Mouse (Mus musculus) ES-E14 (cell line): ENCODE data around the gene Efna1. TPM values are rescaled to one million over a fixed set of nuclear protein-coding genes. Genes with fewer than 3 reads are reported as not detected.

Experiments used
- DNase-seq: peaks from one replicate; pipeline ENCODE4 v3.0.0-alpha.2; 2013; ENCODE audit warnings: low read depth, low spot score
- H3K27ac ChIP-seq: 2 replicates; pipeline ENCODE4 v1.5.1; 2012; ENCODE audit warnings: low read depth, mild to moderate bottlenecking, low read length, moderate library complexity, mixed read lengths; ENCODE audit not compliant: poor library complexity, insufficient read depth, severe bottlenecking
- H3K36me3 ChIP-seq: 2 replicates; pipeline ENCODE4 v1.6.1; 2012; ENCODE audit warnings: mild to moderate bottlenecking, low read length, moderate library complexity, mixed read lengths; ENCODE audit not compliant: control insufficient read depth, poor library complexity, insufficient read depth, severe bottlenecking
- H3K4me1 ChIP-seq, 2 experiments: fragments of 150-350 bp in 1 of 2; sonication (generic) in 1 of 2; 2 replicates each; pipeline ENCODE4 v1.6.1; 2012; ENCODE audit warnings: low read length in 2 of 2, mild to moderate bottlenecking in 1 of 2, mixed read lengths in 1 of 2; ENCODE audit not compliant: control insufficient read depth in 2 of 2, insufficient read depth in 2 of 2, poor library complexity in 1 of 2
- H3K4me3 ChIP-seq, 2 experiments: fragments of 150-350 bp in 1 of 2; sonication (generic) in 1 of 2; 2 replicates each; pipeline ENCODE4 v1.5.1; 2012; ENCODE audit warnings: low read length in 2 of 2, low read depth in 1 of 2, mild to moderate bottlenecking in 1 of 2, mixed read lengths in 1 of 2; ENCODE audit not compliant: insufficient read depth in 1 of 2, poor library complexity in 1 of 2, severe bottlenecking in 1 of 2
- H3K9ac ChIP-seq: 2 replicates; pipeline ENCODE4 v1.6.1; 2012; ENCODE audit warnings: low read depth, mild to moderate bottlenecking, low read length, mixed read lengths; ENCODE audit not compliant: poor library complexity, insufficient read depth, severe bottlenecking
- H3K9me3 ChIP-seq: fragments of 150-350 bp; sonication (generic); 2 replicates; pipeline ENCODE4 v1.6.1; 2012; ENCODE audit warnings: low read depth, mild to moderate bottlenecking, low read length; ENCODE audit not compliant: control insufficient read depth, insufficient read depth
- CHD2 ChIP-seq: IDR thresholded peaks from 2 replicates; pipeline ENCODE4 v1.6.1; 2014; ENCODE audit warnings: mild to moderate bottlenecking, low read depth, low read length, inconsistent platforms
- HCFC1 ChIP-seq: IDR thresholded peaks from 2 replicates; pipeline ENCODE4 v1.6.1; 2012; ENCODE audit warnings: low read length, inconsistent platforms, borderline replicate concordance; ENCODE audit not compliant: insufficient read depth
- MAFK ChIP-seq: IDR thresholded peaks from 2 replicates; pipeline ENCODE4 v1.6.1; 2014; ENCODE audit warnings: mild to moderate bottlenecking, low read depth, low read length, inconsistent platforms; ENCODE audit not compliant: insufficient read depth
- ZC3H11A ChIP-seq: IDR thresholded peaks from 2 replicates; pipeline ENCODE4 v1.6.1; 2012; ENCODE audit warnings: low read depth, mild to moderate bottlenecking, inconsistent platforms, low read length, borderline replicate concordance
- ZNF384 ChIP-seq: IDR thresholded peaks from 2 replicates; pipeline ENCODE4 v1.6.1; 2012; ENCODE audit warnings: low read depth, low read length, inconsistent platforms
- in situ Hi-C, 2 experiments: fragments of 600-800 bp; cut with MboI; formaldehyde crosslinking; loops; one replicate each; pipeline ENCODE4 v1.15.1; 2025; ENCODE audit warnings: low sequenced_read_pairs in 2 of 2, inconsistent platforms in 1 of 2; ENCODE audit not compliant: unreplicated experiment in 2 of 2
- total RNA-seq: library from RNA; depleted of rRNA; stranded (reverse); fragments of 300-350 nt; gene quantifications from 2 replicates; pipeline ENCODE4 v1.2.3, GENCODE M21; 2012

The Efna1 gene
- total RNA-seq, 1 experiment, result 2.1 TPM

DNA sequence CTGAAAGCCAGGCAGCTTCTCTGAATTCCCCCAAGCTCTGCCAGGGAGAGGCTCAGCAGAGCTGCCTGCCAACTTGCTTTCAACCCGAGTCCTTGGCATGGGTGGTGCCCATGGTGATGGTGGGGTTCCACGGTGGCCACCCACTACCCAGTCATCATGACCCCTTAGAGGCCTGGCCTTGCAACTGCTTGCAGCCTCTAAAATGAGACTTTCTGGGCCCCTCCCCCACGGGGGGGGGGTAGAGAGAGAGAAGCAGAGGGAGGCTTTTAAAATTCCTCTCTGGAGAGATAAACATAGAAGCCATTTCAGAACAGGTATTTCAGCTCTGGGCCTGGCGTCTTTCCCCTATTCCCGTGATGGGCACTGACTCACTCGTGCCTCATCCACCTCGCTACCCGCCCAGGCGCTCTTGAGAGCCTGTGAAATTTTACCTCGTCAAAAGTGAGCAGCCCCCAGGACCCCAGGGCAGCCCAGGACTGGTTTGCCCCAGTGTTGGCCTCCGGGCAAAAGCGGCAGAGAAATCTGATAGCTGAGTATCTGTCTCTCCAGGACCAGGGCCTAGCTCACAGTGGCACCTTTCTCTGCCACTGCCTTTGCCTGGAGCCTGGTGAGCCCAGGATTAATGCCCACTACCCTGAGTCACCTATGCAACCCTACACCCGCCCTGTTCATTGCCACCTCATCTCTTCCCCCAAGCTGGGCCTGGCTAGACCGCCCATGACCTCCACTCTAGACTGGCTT lies 3.5 kb downstream of the Efna1 start:
- Histone ChIP-seq H3K4me1 (peaks cover 3 to 19% of the 10 kb centered on the region in 2 experiments; a peak in 2 of 4 replicates), H3K9ac (no peak overlapping the region), H3K9me3 (no peaks in the 10 kb centered on the region), H3K36me3 (peaks cover 2% of the 10 kb centered on the region; the same call in 1 of the 2 replicates), H3K4me3 (no peak overlapping the region), H3K27ac (no peak overlapping the region)
- no peak for DNase-seq
- TF ChIP-seq CHD2 (no peak), HCFC1 (no peak), ZC3H11A (no peak), ZNF384 (no peak), MAFK (no peak)
- in situ Hi-C loops, result no loop called here

DNA sequence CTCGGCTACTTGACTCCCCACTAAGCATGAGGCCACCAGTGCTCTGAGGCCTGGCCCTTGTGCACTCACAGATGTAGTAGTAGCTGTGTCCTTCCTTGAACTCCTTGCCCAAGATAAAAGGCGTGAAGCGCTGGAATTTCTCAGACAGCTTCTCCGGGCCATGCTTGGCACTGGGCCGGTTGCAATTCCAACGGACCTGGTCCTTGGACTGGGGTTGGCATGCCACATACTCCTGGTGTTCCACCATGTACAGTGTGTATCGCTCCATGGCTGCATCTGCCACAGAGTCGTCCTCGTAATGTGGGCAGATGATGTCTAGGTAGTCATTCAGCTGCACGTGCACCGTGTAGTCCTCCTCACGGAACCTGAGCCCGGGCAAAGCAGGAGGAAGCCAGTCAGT lies 4.9 kb downstream of the Efna1 start:
- H3K27ac ChIP-seq, result no peak overlapping the region
- TF ChIP-seq ZNF384, result no peak
- TF ChIP-seq ZC3H11A, result no peak
- TF ChIP-seq CHD2, result no peak
- TF ChIP-seq MAFK, result no peak
- no peak for TF ChIP-seq HCFC1
- H3K9me3 ChIP-seq, result no peaks in the 10 kb centered on the region
- in situ Hi-C loops, result no loop called here
- peaks cover 2% of the 10 kb centered on the region; the same call in 1 of the 2 replicates for H3K36me3 ChIP-seq
- H3K4me3 ChIP-seq, result no peak overlapping the region
- H3K9ac ChIP-seq, result no peak overlapping the region
- no peak for DNase-seq
- peaks cover 3 to 17% of the 10 kb centered on the region in 2 experiments; a peak in 3 of 4 replicates for H3K4me1 ChIP-seq

DNA sequence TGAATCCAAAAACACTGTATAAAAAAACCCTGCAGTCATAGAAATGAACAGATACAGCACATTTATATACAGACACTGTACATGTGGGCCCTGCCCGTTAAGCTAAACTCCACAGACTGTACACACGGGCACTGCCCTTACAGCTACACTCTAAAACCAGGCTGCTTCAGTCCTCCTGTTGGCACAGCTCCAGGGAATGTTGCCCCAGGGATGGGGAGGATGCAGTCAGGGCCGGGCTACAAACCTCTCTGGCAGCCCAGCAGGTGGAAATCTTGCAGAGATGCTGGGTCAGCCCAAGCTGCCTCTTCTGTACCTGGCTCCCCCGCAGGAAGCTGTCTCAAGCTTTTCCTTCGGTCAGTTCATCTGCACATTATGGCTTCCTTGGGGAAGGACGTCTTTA lies 9.2 kb downstream of the Efna1 start:
- H3K27ac ChIP-seq, result no peak overlapping the region
- no peak overlapping the region for H3K9ac ChIP-seq
- peaks cover 2% of the 10 kb centered on the region; the same call in 1 of the 2 replicates for H3K36me3 ChIP-seq
- peaks cover 5 to 16% of the 10 kb centered on the region in 2 experiments; a peak in 3 of 4 replicates for H3K4me1 ChIP-seq
- no peak overlapping the region for H3K4me3 ChIP-seq
- H3K9me3 ChIP-seq, result no peaks in the 10 kb centered on the region
- no peak for DNase-seq
- no peak for TF ChIP-seq ZNF384
- TF ChIP-seq CHD2, result no peak
- no peak for TF ChIP-seq ZC3H11A
- no peak for TF ChIP-seq MAFK
- in situ Hi-C loops, result no loop called here

DNA sequence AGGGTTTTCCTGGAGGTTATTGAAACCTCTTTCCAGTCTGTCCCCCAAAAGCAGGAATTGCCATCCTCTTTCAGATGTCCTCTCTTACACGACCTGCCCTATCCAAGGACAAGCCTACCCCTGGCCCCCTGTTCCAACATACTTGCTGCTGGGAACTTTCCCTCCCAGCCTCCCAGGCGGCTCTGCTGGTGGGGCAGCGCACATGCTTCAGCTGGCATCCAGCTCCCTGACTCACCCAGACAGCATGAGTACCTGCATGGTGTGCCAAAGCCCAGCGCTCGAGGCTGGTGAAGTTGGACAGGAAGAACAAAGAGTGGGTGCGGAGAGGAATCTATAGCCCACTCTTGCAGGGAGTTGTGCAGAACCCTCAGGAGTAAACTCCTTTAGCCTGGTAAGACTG lies 10.1 kb downstream of the Efna1 start:
- Histone ChIP-seq H3K9ac (peak overlapping the region; percentile 67; the same call in 1 of the 2 replicates), H3K27ac (no peak overlapping the region), H3K36me3 (peaks cover 2% of the 10 kb centered on the region; the same call in 1 of the 2 replicates), H3K9me3 (no peaks in the 10 kb centered on the region), H3K4me3 (peak overlapping the region; percentile 60 to 62; a peak in 1 of 4 replicates), H3K4me1 (peaks cover 5 to 16% of the 10 kb centered on the region in 2 experiments; a peak in 3 of 4 replicates)
- DNase-seq, result no peak
- in situ Hi-C loops, result no loop called here
- TF ChIP-seq ZNF384, result no peak
- TF ChIP-seq ZC3H11A, result no peak
- no peak for TF ChIP-seq MAFK
- TF ChIP-seq CHD2, result no peak
- TF ChIP-seq HCFC1, result no peak
